Mouse (Mus musculus) olfactory bulb, adult 2 months (tissue): ENCODE data around the gene A630023A22Rik. TPM values are rescaled to one million over a fixed set of nuclear protein-coding genes. Genes with fewer than 3 reads are reported as not detected.

Source experiments
- H3K27ac ChIP-seq: fragments of 200-500 bp; 2 replicates; pipeline ENCODE4 v1.5.1; 2012; ENCODE audit warnings: low read depth, low read length; ENCODE audit not compliant: insufficient read depth
- H3K4me1 ChIP-seq: fragments of 200-500 bp; 2 replicates; pipeline ENCODE4 v1.6.1; 2012; ENCODE audit warnings: low read length; ENCODE audit not compliant: control insufficient read depth, insufficient read depth
- H3K4me3 ChIP-seq: fragments of 200-500 bp; 2 replicates; pipeline ENCODE4 v1.5.1; 2012; ENCODE audit warnings: mild to moderate bottlenecking, low read depth, low read length, moderate library complexity; ENCODE audit not compliant: insufficient read depth
- CTCF ChIP-seq: fragments of 200-500 bp; IDR thresholded peaks from 2 replicates; pipeline ENCODE4 v1.5.1; 2012; ENCODE audit warnings: low read depth, mild to moderate bottlenecking, low read length, moderate library complexity; ENCODE audit not compliant: insufficient read depth
- POLR2A ChIP-seq: fragments of 200-500 bp; IDR thresholded peaks from 2 replicates; pipeline ENCODE4 v1.6.1; 2012; ENCODE audit warnings: mild to moderate bottlenecking, low read depth, low read length, moderate library complexity; ENCODE audit not compliant: insufficient read depth
- WGBS: fragments of 180-500 bp; shearing (Covaris S2); methylation state at CpG from one replicate; pipeline ENCODE4 v1.1.7; 2018; 5-methylcytosine and 5-hydroxymethylcytosine counted together
- polyA plus RNA-seq: library from polyadenylated mRNA; stranded (reverse); fragments of >200 nt; gene quantifications from 2 replicates; pipeline ENCODE4 v1.2.4, GENCODE M21; 2012; ENCODE audit warnings: low replicate concordance; ENCODE audit not compliant: missing spikeins, insufficient read depth, insufficient read length

A630023A22Rik gene
- polyA plus RNA-seq, result not detected in 2 replicates

GRCm38 (mm10) chr14:34102601-34103000, at the start of gene A630023A22Rik:
Gene A630023A22Rik, minus strand, starts transcription at chr14:34102754.
- 79% methylated on average over 5 of the region's 5 CpGs for WGBS
- Histone ChIP-seq H3K27ac (no peak within 1 kb of the TSS), H3K4me1 (no peaks in the 10 kb centered on the region), H3K4me3 (no peak within 1 kb of the TSS)
- no peak for TF ChIP-seq CTCF
- TF ChIP-seq POLR2A, result no peak

GRCm38 (mm10) chr14:34152342-34152741, 49.8 kb upstream of the A630023A22Rik start, which contains the start of gene Npy4r:
Gene Npy4r, minus strand, starts transcription at chr14:34152489.
- H3K4me1 ChIP-seq, result peaks cover 5% of the 10 kb centered on the region; the same call in 1 of the 2 replicates
- WGBS, result 21% methylated on average over 16 of the region's 16 CpGs
- H3K4me3 ChIP-seq, result no peak within 1 kb of the TSS
- TF ChIP-seq POLR2A (no peak), CTCF (no peak)
- H3K27ac ChIP-seq, result no peak within 1 kb of the TSS

GRCm38 (mm10) chr14:34142915-34143314, 40.4 kb upstream of the A630023A22Rik start:
- WGBS, result 92% methylated on average over 10 of the region's 10 CpGs
- TF ChIP-seq CTCF, result no peak
- H3K4me3 ChIP-seq, result no peak overlapping the region
- no peak overlapping the region for H3K27ac ChIP-seq
- no peaks in the 10 kb centered on the region for H3K4me1 ChIP-seq

- Histone ChIP-seq H3K27ac (no peak overlapping the region), H3K4me3 (no peak overlapping the region), H3K4me1 (no peaks in the 10 kb centered on the region)
- TF ChIP-seq CTCF (no peak), POLR2A (no peak)
- 95% methylated on average over 1 of the region's 1 CpGs for WGBS
Measured at GRCm38 (mm10) chr14:34142316-34142715, 39.8 kb upstream of the A630023A22Rik start.

- H3K4me1 ChIP-seq, result no peaks in the 10 kb centered on the region
- no peak overlapping the region for H3K4me3 ChIP-seq
- 53% methylated on average over 15 of the region's 15 CpGs for WGBS
- TF ChIP-seq POLR2A, result no peak
- TF ChIP-seq CTCF, result no peak
- H3K27ac ChIP-seq, result no peak overlapping the region
Measured at GRCm38 (mm10) chr14:34139671-34140664, 37.4 kb upstream of the A630023A22Rik start.

GRCm38 (mm10) chr14:34135391-34135790, 32.8 kb upstream of the A630023A22Rik start:
- no peak for TF ChIP-seq POLR2A
- no peak for TF ChIP-seq CTCF
- Histone ChIP-seq H3K27ac (no peak overlapping the region), H3K4me1 (peaks cover 2% of the 10 kb centered on the region; the same call in 1 of the 2 replicates), H3K4me3 (no peak overlapping the region)

GRCm38 (mm10) chr14:34131216-34131615, 28.7 kb upstream of the A630023A22Rik start:
- no peak overlapping the region for H3K4me3 ChIP-seq
- no peak overlapping the region for H3K27ac ChIP-seq
- 73% methylated on average over 6 of the region's 6 CpGs for WGBS
- no peak for TF ChIP-seq POLR2A
- peaks cover 2% of the 10 kb centered on the region; the same call in 1 of the 2 replicates for H3K4me1 ChIP-seq

- TF ChIP-seq CTCF (no peak), POLR2A (no peak)
- WGBS, result 92% methylated on average over 4 of the region's 4 CpGs
- H3K4me1 ChIP-seq, result no peaks in the 10 kb centered on the region
- H3K4me3 ChIP-seq, result no peak overlapping the region
- H3K27ac ChIP-seq, result no peak overlapping the region
Measured at GRCm38 (mm10) chr14:34121691-34122090, 19.1 kb upstream of the A630023A22Rik start.

- no peak overlapping the region for H3K4me3 ChIP-seq
- no peak for TF ChIP-seq POLR2A
- TF ChIP-seq CTCF, result no peak
- H3K4me1 ChIP-seq, result no peaks in the 10 kb centered on the region
- no peak overlapping the region for H3K27ac ChIP-seq
- WGBS, result 97% methylated on average over 3 of the region's 3 CpGs
Measured at GRCm38 (mm10) chr14:34120923-34121351, 18.4 kb upstream of the A630023A22Rik start.
